Mouse (Mus musculus) testis, postnatal 10 days (tissue): ENCODE measurements around the gene Eid1.
A peak's percentile ranks its signal among the peaks of the same experiment; 100 is the strongest.

Experiments used
- DNase-seq: peaks from one replicate; pipeline ENCODE4 v3.0.0; 2021; ENCODE audit warnings: low spot score

Eid1 gene

GRCm38 (mm10) chr2:125672957-125673631 is at the start of gene Eid1:
TSS of gene Eid1 (plus strand) at chr2:125673095.
- DNase-seq: peak; percentile 91

- no peak for DNase-seq
Observed at GRCm38 (mm10) chr2:125623211-125623610, 49.7 kb upstream of the Eid1 start.

GRCm38 (mm10) chr2:125624127-125624685 is 48.7 kb upstream of the Eid1 start:
- DNase-seq: no peak

- DNase-seq: peak; percentile 97
Observed at GRCm38 (mm10) chr2:125624837-125625351, 48.0 kb upstream of the Eid1 start, which contains the start of gene Cep152. TSS of gene Cep152 (minus strand) at chr2:125625113.

GRCm38 (mm10) chr2:125626536-125626935 is 46.4 kb upstream of the Eid1 start:
- DNase-seq: peak; percentile 46

- DNase-seq: no peak
Observed at GRCm38 (mm10) chr2:125628487-125628886, 44.4 kb upstream of the Eid1 start.

GRCm38 (mm10) chr2:125630010-125630409 is 42.9 kb upstream of the Eid1 start:
- no peak for DNase-seq

- no peak for DNase-seq
Observed at GRCm38 (mm10) chr2:125637331-125637730, 35.6 kb upstream of the Eid1 start.

- DNase-seq: no peak
Observed at GRCm38 (mm10) chr2:125644912-125645311, 28.0 kb upstream of the Eid1 start.

GRCm38 (mm10) chr2:125650038-125650437 is 22.9 kb upstream of the Eid1 start:
- DNase-seq: no peak

GRCm38 (mm10) chr2:125650742-125651352 is 22.0 kb upstream of the Eid1 start:
- DNase-seq: no peak

- no peak for DNase-seq
Observed at GRCm38 (mm10) chr2:125651563-125651962, 21.3 kb upstream of the Eid1 start.

GRCm38 (mm10) chr2:125653286-125653685 is 19.6 kb upstream of the Eid1 start:
- no peak for DNase-seq

GRCm38 (mm10) chr2:125655391-125655790 is 17.5 kb upstream of the Eid1 start:
- DNase-seq: no peak

- peak; percentile 78 for DNase-seq
Observed at GRCm38 (mm10) chr2:125659823-125660536, 12.9 kb upstream of the Eid1 start.

GRCm38 (mm10) chr2:125660537-125661130 is 12.3 kb upstream of the Eid1 start:
- DNase-seq: peak; percentile 66

GRCm38 (mm10) chr2:125661156-125661555 is 11.7 kb upstream of the Eid1 start:
- DNase-seq: no peak

- DNase-seq: no peak
Observed at GRCm38 (mm10) chr2:125662517-125662916, 10.4 kb upstream of the Eid1 start.

GRCm38 (mm10) chr2:125665213-125665612 is 7.7 kb upstream of the Eid1 start:
- DNase-seq: no peak

- DNase-seq: no peak
Observed at GRCm38 (mm10) chr2:125665909-125666308, 7.0 kb upstream of the Eid1 start.

- no peak for DNase-seq
Observed at GRCm38 (mm10) chr2:125666668-125667067, 6.2 kb upstream of the Eid1 start.

- no peak for DNase-seq
Observed at GRCm38 (mm10) chr2:125667184-125667583, 5.7 kb upstream of the Eid1 start.
